Mouse (Mus musculus) cerebellum, adult (tissue): Measurements from ENCODE around the gene Cby1.

Experiments used
- ATAC-seq: cut with Nextera tagmentation; 2 replicates; pipeline ENCODE4 v1.9.2; 2017; ENCODE audit warnings: mild to moderate bottlenecking, moderate library complexity, mixed read lengths; ENCODE audit not compliant: insufficient number of reproducible peaks, low FRiP score, low TSS enrichment

Gene Cby1

DNA sequence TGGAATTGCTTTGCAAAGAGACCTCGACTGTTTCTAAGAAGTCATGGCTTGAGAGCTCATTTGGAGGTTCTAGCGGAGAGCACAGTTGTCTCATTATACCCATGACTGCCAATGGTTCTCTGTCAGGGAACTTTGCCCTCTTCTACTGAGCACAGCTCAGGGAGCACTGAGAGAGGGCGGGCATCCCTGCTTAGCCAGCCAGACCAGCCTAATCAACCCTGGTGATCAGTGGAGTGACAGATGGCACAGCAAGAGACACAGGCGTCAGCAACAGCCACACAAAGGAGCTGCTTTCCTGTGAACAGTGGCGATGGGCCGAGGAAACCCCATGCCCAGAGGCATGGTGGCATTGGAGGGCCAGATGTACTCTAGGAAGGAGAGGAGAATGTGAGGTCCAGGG lies 38.0 kb downstream of the Cby1 start:
- ATAC-seq = peak; percentile 70; the same call in 1 of the 2 replicates

GRCm38 (mm10) chr15:79697558-79698187 lies 38.7 kb downstream of the Cby1 start:
- ATAC-seq = no peak

DNA sequence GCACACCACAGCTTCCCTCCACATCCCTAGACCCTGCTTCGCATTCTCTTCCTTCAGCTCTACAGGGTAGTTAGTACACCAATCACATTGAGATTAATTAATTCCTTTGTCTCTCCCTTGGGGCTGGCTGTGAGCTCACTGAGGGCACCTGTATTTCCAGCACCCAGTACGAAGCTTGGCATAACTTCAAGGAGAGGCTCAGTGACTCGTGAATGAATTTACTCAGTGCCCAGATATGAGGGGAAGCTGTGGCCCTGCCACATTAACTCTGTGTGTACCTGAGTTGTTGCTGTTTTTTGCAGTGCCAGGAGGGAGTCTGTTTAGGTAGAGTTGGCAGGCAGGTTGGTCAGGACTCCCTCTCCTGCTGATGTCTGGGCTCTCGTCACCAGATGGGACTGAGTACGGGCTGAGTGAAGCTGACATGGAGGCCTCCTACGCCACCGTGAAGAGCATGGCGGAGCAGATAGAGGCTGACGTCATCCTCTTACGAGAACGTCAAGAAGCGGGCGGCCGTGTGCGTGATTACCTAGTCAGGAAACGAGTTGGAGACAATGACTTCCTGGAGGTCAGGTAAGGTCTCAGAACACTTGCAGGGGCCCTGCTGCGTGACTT lies 47.7 kb downstream of the Cby1 start:
- ATAC-seq = peak; percentile 45; the same call in 1 of the 2 replicates

GRCm38 (mm10) chr15:79708229-79708822 lies 49.3 kb downstream of the Cby1 start:
- no peak for ATAC-seq

- ATAC-seq = peak; percentile 68; the same call in 1 of the 2 replicates
Observed at GRCm38 (mm10) chr15:79715646-79716045, 56.6 kb downstream of the Cby1 start.

- ATAC-seq = no peak
Observed at GRCm38 (mm10) chr15:79716710-79717109, 57.7 kb downstream of the Cby1 start.
